Mouse (Mus musculus): Measurements from ENCODE around the gene Ubap2l.

GRCm38 (mm10) chr3:90088617-90089016, 36.2 kb upstream of the Ubap2l start:
- TF ChIP-seq CTCF (IDR thresholded peaks at IDR 0.05; ENCODE audit: control insufficient read depth, insufficient read depth, low read length) (no peak), POLR2A (IDR thresholded peaks at IDR 0.05; ENCODE audit: borderline replicate concordance, control insufficient read depth, low read depth, low read length) (no peak)
